Mouse (Mus musculus) neural tube, embryonic 11.5 days (tissue): ENCODE measurements around the gene Mamdc2. TPM values are rescaled to one million over a fixed set of nuclear protein-coding genes. Genes with fewer than 3 reads are reported as not detected.

ENCODE experiments used
- ATAC-seq: fragments of 200-750 bp; cut with Nextera tagmentation; 2 replicates; pipeline ENCODE4 v1.8.0; 2017; ENCODE audit warnings: moderate number of reproducible peaks, mild to moderate bottlenecking, moderate TSS enrichment, moderate library complexity; ENCODE audit not compliant: insufficient read depth, low FRiP score, low TSS enrichment
- DNase-seq: peaks from one replicate; pipeline ENCODE4 v3.0.0-alpha.2; 2015; ENCODE audit warnings: low spot score
- H3K27ac ChIP-seq: fragments of 300-500 bp; sonication (generic); 2 replicates; pipeline ENCODE4 v1.5.1; 2014; ENCODE audit warnings: low read depth, mild to moderate bottlenecking, low read length
- H3K27me3 ChIP-seq: fragments of 300-500 bp; sonication (generic); 2 replicates; pipeline ENCODE4 v1.6.1; 2014; ENCODE audit warnings: mild to moderate bottlenecking, low read length, mixed read lengths; ENCODE audit not compliant: control insufficient read depth, insufficient read depth
- H3K36me3 ChIP-seq: fragments of 300-500 bp; sonication (generic); 2 replicates; pipeline ENCODE4 v1.6.1; 2014; ENCODE audit warnings: mild to moderate bottlenecking, low read length, moderate library complexity, mixed read lengths; ENCODE audit not compliant: control insufficient read depth, insufficient read depth
- H3K4me1 ChIP-seq: fragments of 300-500 bp; sonication (generic); 2 replicates; pipeline ENCODE4 v1.6.1; 2014; ENCODE audit warnings: low read length, mixed read lengths; ENCODE audit not compliant: control insufficient read depth, insufficient read depth
- H3K4me2 ChIP-seq: fragments of 300-500 bp; sonication (generic); 2 replicates; pipeline ENCODE4 v1.6.1; 2014; ENCODE audit warnings: low read depth, mild to moderate bottlenecking, moderate library complexity
- H3K4me3 ChIP-seq: fragments of 300-500 bp; sonication (generic); 2 replicates; pipeline ENCODE4 v1.5.1; 2014; ENCODE audit warnings: low read depth, low read length
- H3K9ac ChIP-seq: fragments of 300-500 bp; sonication (generic); 2 replicates; pipeline ENCODE4 v1.6.1; 2014; ENCODE audit warnings: mild to moderate bottlenecking, low read length
- H3K9me3 ChIP-seq: fragments of 300-500 bp; sonication (generic); 2 replicates; pipeline ENCODE4 v1.6.1; 2016; ENCODE audit warnings: low read length; ENCODE audit not compliant: control insufficient read depth
- WGBS: fragments of 180-500 bp; shearing (Covaris S2); extraction: QIAGEN DNeasy Blood & Tissue Kit; methylation state at CpG from one replicate; pipeline ENCODE4 v1.1.7; 2014; 5-methylcytosine and 5-hydroxymethylcytosine counted together
- polyA plus RNA-seq: library from polyadenylated mRNA; unstranded; fragments of >200 nt; fragmentation: Nextera tagmentation; extraction: Ambion mirVana; gene quantifications from 2 replicates; pipeline ENCODE4 v1.2.1, GENCODE M21; 2014

Mamdc2 gene
- polyA plus RNA-seq, 1 experiment from 2014 or later, result 2.0 TPM

GRCm38 (mm10) chr19:23330842-23331241 lies 117.4 kb downstream of the Mamdc2 start:
- H3K27ac ChIP-seq, result no peak overlapping the region
- no peak overlapping the region for H3K4me2 ChIP-seq
- no peak overlapping the region for H3K4me3 ChIP-seq
- H3K4me1 ChIP-seq, result no peaks in the 10 kb centered on the region
- no peaks in the 10 kb centered on the region for H3K27me3 ChIP-seq
- no peak for DNase-seq
- no peak overlapping the region for H3K9ac ChIP-seq
- no peaks in the 10 kb centered on the region for H3K36me3 ChIP-seq
- WGBS, result 35% methylated on average over 6 of the region's 6 CpGs
- H3K9me3 ChIP-seq, result no peaks in the 10 kb centered on the region
- no peak for ATAC-seq

DNA sequence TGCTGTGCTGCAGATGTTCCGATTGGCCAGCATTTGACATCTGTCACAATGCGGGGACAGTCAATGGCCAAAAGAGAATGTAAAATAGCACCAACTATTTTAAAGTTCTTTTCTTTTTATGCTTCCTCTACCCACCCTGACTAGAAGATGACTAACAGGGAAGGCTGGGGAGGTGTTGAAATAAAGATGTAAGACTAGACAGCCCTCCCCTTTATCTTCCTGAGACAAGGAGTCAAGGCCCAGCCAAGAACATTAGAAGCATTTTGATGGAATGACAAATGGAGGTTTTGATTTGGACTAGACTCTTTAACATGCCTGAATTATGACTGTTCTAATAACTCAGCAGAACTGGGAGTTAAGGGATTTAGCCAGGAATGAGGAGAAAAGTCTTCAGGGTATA lies 118.9 kb downstream of the Mamdc2 start:
- Histone ChIP-seq H3K27me3 (no peaks in the 10 kb centered on the region), H3K9ac (no peak overlapping the region), H3K27ac (no peak overlapping the region), H3K4me1 (no peaks in the 10 kb centered on the region), H3K4me3 (no peak overlapping the region), H3K36me3 (no peaks in the 10 kb centered on the region), H3K9me3 (no peaks in the 10 kb centered on the region), H3K4me2 (no peak overlapping the region)
- ATAC-seq (no peak), DNase-seq (no peak)
- WGBS, result 91% methylated on average over 2 of the region's 2 CpGs

- Histone ChIP-seq H3K36me3 (no peaks in the 10 kb centered on the region), H3K9me3 (no peaks in the 10 kb centered on the region; the same call in 1 of the 2 replicates), H3K9ac (no peak overlapping the region), H3K4me1 (no peaks in the 10 kb centered on the region), H3K27ac (no peak overlapping the region), H3K4me3 (no peak overlapping the region), H3K27me3 (no peaks in the 10 kb centered on the region), H3K4me2 (no peak overlapping the region)
- ATAC-seq (no peak), DNase-seq (no peak)
- 91% methylated on average over 3 of the region's 3 CpGs for WGBS
Measured at GRCm38 (mm10) chr19:23327056-23327640, 121.1 kb downstream of the Mamdc2 start.

DNA sequence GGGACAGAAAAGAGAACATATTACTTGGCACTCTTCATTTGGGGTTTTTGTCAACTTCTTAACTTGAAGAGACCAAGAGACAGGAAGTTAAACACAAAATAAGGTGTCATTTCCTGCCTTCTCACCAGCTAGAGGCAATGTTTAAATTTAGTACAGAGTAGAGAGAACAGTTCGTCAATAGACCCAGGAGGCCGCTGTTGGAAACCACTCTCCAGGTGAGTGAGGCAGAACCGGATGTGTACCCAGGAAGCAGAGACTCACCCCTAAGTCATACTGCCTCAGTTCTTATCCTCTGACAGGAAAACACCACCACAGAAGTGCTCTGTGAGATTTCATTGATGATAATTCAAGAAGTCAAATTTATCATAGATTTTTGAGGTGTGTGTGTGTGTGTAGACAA lies 125.1 kb downstream of the Mamdc2 start:
- no peaks in the 10 kb centered on the region for H3K4me1 ChIP-seq
- H3K9me3 ChIP-seq, result no peaks in the 10 kb centered on the region; the same call in 1 of the 2 replicates
- no peak overlapping the region for H3K4me3 ChIP-seq
- DNase-seq (no peak), ATAC-seq (no peak)
- no peaks in the 10 kb centered on the region for H3K36me3 ChIP-seq
- H3K4me2 ChIP-seq, result no peak overlapping the region
- WGBS, result 91% methylated on average over 3 of the region's 3 CpGs
- H3K27me3 ChIP-seq, result no peaks in the 10 kb centered on the region
- no peak overlapping the region for H3K27ac ChIP-seq
- H3K9ac ChIP-seq, result no peak overlapping the region

- Histone ChIP-seq H3K27me3 (no peaks in the 10 kb centered on the region), H3K9me3 (no peaks in the 10 kb centered on the region; the same call in 1 of the 2 replicates), H3K4me3 (no peak overlapping the region), H3K9ac (no peak overlapping the region), H3K27ac (no peak overlapping the region), H3K36me3 (no peaks in the 10 kb centered on the region), H3K4me1 (no peaks in the 10 kb centered on the region), H3K4me2 (no peak overlapping the region)
- WGBS, result 90% methylated on average over 5 of the region's 5 CpGs
- DNase-seq, result no peak
- no peak for ATAC-seq
Measured at GRCm38 (mm10) chr19:23317989-23318358, 130.3 kb downstream of the Mamdc2 start.

- Histone ChIP-seq H3K4me1 (no peaks in the 10 kb centered on the region), H3K27ac (no peak overlapping the region), H3K4me2 (no peak overlapping the region), H3K9ac (no peak overlapping the region), H3K27me3 (no peaks in the 10 kb centered on the region), H3K9me3 (no peaks in the 10 kb centered on the region), H3K4me3 (no peak overlapping the region), H3K36me3 (no peaks in the 10 kb centered on the region)
- ATAC-seq, result no peak
- 79% methylated on average over 5 of the region's 5 CpGs for WGBS
- no peak for DNase-seq
Measured at GRCm38 (mm10) chr19:23317295-23317988, 130.8 kb downstream of the Mamdc2 start.

DNA sequence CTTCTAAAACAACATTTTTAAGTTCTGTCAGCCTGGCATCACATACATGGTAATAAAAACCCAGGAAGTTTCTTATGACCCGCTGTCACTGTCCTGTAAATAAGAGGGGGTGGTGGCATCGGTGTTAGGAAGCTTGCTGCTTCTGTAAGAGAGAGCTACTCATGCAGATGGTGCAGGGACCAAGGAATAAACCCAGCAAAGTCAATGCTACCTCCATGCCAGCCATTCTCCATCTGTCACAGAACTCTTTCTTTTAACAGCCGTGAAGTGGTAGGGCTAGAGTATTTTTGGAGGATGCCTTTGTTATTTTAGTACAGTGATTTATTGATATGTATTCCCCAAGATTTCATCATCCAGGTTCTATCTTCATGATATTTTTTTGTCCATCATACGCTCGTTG lies 131.4 kb downstream of the Mamdc2 start:
- 90% methylated on average over 5 of the region's 5 CpGs for WGBS
- no peak overlapping the region for H3K27ac ChIP-seq
- no peaks in the 10 kb centered on the region for H3K9me3 ChIP-seq
- H3K4me2 ChIP-seq, result no peak overlapping the region
- ATAC-seq (no peak), DNase-seq (no peak)
- no peaks in the 10 kb centered on the region for H3K27me3 ChIP-seq
- H3K9ac ChIP-seq, result no peak overlapping the region
- no peak overlapping the region for H3K4me3 ChIP-seq
- no peaks in the 10 kb centered on the region for H3K4me1 ChIP-seq
- H3K36me3 ChIP-seq, result no peaks in the 10 kb centered on the region

DNA sequence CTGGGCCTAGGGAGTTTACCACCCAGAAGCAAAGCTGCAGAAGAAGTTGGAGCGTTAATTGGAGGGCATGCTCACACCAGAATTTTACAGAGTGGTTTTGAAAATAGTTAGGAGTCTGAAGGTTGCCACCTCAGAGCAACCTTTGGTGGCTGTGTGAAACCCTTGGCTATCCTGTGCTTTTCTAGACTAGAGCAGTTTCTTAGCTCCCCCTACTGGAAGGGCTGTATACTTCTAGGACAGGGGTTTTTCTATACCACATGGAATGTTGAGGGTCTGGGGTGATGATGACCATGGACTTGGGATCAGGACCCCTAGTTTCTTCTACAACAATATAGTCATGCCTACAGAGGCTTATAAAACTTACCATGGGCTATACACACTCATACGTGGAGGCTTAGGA lies 138.3 kb downstream of the Mamdc2 start:
- DNase-seq, result no peak
- H3K4me3 ChIP-seq, result no peak overlapping the region
- no peaks in the 10 kb centered on the region for H3K9me3 ChIP-seq
- H3K4me1 ChIP-seq, result no peaks in the 10 kb centered on the region
- ATAC-seq, result no peak
- WGBS, result 89% methylated on average over 2 of the region's 2 CpGs
- no peaks in the 10 kb centered on the region for H3K36me3 ChIP-seq
- H3K9ac ChIP-seq, result no peak overlapping the region
- H3K27ac ChIP-seq, result no peak overlapping the region
- H3K4me2 ChIP-seq, result no peak overlapping the region
- no peaks in the 10 kb centered on the region for H3K27me3 ChIP-seq

GRCm38 (mm10) chr19:23306671-23307070 lies 141.6 kb downstream of the Mamdc2 start:
- DNase-seq, result no peak
- Histone ChIP-seq H3K4me2 (no peak overlapping the region), H3K27me3 (no peaks in the 10 kb centered on the region), H3K4me1 (no peaks in the 10 kb centered on the region), H3K4me3 (no peak overlapping the region), H3K27ac (no peak overlapping the region), H3K36me3 (no peaks in the 10 kb centered on the region), H3K9ac (no peak overlapping the region), H3K9me3 (no peaks in the 10 kb centered on the region)
- 81% methylated on average over 7 of the region's 7 CpGs for WGBS
- ATAC-seq, result no peak
